Mouse (Mus musculus): ENCODE measurements around the gene Pm20d1. TPM values are rescaled to one million over a fixed set of nuclear protein-coding genes. Genes with fewer than 3 reads are reported as not detected.
A peak's percentile ranks its signal among the peaks of the same experiment; 100 is the strongest.

Gene Pm20d1
- polyA plus RNA-seq, 1 experiment from 2014 or later, result 2.6 TPM

DNA sequence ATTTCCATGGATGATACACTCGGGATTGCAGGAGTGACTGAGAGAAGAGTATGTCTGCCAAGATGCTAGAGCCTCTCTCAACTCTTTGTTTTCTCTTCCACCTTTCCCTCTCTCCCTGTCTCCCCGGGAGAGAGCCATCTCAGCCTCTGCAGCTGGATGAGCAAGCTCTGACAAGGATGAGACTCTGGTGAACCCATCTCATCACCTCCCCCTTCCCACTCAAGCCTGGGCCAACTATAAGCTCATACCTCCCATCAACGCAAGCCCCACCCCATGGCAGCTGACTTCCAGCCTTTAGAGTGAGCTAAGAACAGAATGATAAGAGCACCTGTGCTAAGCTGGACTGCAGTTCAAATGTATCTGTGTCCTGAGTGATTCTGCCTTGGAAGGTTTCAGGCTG, 27.9 kb upstream of the Pm20d1 start:
- ATAC-seq (replicated peaks; ENCODE audit: extremely low read depth, insufficient read depth, low FRiP score), result no peak
- Histone ChIP-seq H3K9ac (ENCODE audit: low read length) (no peak overlapping the region), H3K36me3 (ENCODE audit: control insufficient read depth, insufficient read depth) (no peaks in the 10 kb centered on the region), H3K4me2 (ENCODE audit: low read depth, low read length) (no peak overlapping the region), H3K4me3 (ENCODE audit: low read length) (no peak overlapping the region), H3K27me3 (ENCODE audit: control insufficient read depth, insufficient read depth, low read length) (no peaks in the 10 kb centered on the region), H3K27ac (ENCODE audit: low read length) (no peak overlapping the region), H3K4me1 (ENCODE audit: control insufficient read depth, insufficient read depth, low read length) (peaks cover 17% of the 10 kb centered on the region), H3K9me3 (replicated peaks; ENCODE audit: control insufficient read depth, low read length) (peaks cover 3% of the 10 kb centered on the region; the same call in 1 of the 2 replicates)
- WGBS, result 62% methylated on average over 3 of the region's 3 CpGs

DNA sequence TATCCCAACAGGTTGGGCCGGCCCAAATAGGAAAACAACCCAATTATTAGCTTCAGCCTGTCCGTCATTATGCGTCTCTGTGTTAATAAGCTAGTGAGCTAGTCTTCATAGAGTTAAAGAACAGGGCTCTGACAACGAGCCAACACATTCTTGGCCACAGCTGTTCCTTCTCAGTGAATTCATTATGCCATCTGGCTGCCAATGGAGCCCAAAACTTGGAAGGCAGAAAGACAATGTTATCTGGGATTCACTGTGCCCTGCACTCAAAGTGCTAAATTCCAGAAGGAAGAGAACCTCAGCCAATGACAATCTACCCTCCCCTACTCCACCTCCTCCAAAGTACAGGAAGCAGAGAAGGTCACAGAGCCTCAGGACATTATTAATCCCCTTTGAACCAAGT, 26.5 kb upstream of the Pm20d1 start:
- Histone ChIP-seq H3K27me3 (ENCODE audit: control insufficient read depth, insufficient read depth, low read length) (no peaks in the 10 kb centered on the region), H3K9me3 (replicated peaks; ENCODE audit: control insufficient read depth, low read length) (peaks cover 3% of the 10 kb centered on the region; the same call in 1 of the 2 replicates), H3K4me1 (ENCODE audit: control insufficient read depth, insufficient read depth, low read length) (peaks cover 14% of the 10 kb centered on the region), H3K4me2 (ENCODE audit: low read depth, low read length) (no peak overlapping the region), H3K4me3 (ENCODE audit: low read length) (no peak overlapping the region), H3K36me3 (ENCODE audit: control insufficient read depth, insufficient read depth) (no peaks in the 10 kb centered on the region), H3K27ac (ENCODE audit: low read length) (peak overlapping the region; percentile 47), H3K9ac (ENCODE audit: low read length) (no peak overlapping the region)
- ATAC-seq (replicated peaks; ENCODE audit: extremely low read depth, insufficient read depth, low FRiP score), result peak; percentile 75
- WGBS, result 46% methylated on average over 4 of the region's 4 CpGs

DNA sequence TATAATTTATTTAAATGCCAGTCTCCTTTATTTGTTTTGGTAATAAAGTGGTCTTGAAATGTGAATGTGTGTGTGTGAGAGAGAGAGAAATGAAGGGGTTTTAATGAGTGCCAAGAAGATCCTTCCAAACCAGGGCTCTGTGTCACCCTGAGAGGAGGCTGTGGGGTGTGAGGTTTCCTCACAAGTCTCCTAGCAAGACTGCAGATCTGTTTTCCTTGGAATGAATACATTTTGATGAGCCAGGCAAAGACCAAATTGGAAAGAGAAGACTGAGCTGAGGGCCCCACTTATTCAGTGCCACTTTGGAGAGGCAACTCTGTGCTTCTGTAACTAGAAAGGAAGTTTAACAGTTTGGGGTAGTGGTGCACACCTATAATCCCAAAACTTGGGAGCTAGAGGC, 25.7 kb upstream of the Pm20d1 start:
- Histone ChIP-seq H3K27me3 (ENCODE audit: control insufficient read depth, insufficient read depth, low read length) (no peaks in the 10 kb centered on the region), H3K4me1 (ENCODE audit: control insufficient read depth, insufficient read depth, low read length) (peaks cover 14% of the 10 kb centered on the region), H3K4me2 (ENCODE audit: low read depth, low read length) (no peak overlapping the region), H3K4me3 (ENCODE audit: low read length) (no peak overlapping the region), H3K27ac (ENCODE audit: low read length) (peak overlapping the region; percentile 47; the same call in 1 of the 2 replicates), H3K9ac (ENCODE audit: low read length) (no peak overlapping the region), H3K36me3 (ENCODE audit: control insufficient read depth, insufficient read depth) (no peaks in the 10 kb centered on the region), H3K9me3 (replicated peaks; ENCODE audit: control insufficient read depth, low read length) (peaks cover 3% of the 10 kb centered on the region; the same call in 1 of the 2 replicates)
- ATAC-seq (replicated peaks; ENCODE audit: extremely low read depth, insufficient read depth, low FRiP score), result no peak

DNA sequence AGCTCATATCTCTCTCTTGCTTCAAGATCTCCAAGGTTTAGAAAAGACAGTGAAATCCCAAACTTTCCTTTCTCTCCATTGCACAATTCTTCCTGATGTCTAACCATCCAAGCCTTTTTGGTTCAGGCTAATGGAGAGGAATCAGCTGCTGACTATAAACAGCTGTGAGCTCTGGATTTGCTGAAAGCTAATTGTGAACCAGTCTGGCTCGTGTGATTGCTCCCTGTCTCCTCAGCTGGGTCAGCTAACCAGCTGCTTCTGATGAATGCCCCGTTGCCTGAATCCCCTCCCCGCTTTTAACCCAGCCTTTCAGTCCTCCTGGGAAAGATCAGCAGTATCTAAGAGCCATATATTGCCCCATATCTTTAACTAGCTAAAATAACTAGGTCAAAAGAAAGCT, 2.6 kb upstream of the Pm20d1 start:
- Histone ChIP-seq H3K4me3 (ENCODE audit: low read length) (no peak overlapping the region), H3K27ac (ENCODE audit: low read length) (no peak overlapping the region), H3K36me3 (ENCODE audit: control insufficient read depth, insufficient read depth) (no peaks in the 10 kb centered on the region), H3K4me1 (ENCODE audit: control insufficient read depth, insufficient read depth, low read length) (peaks cover 9% of the 10 kb centered on the region), H3K27me3 (ENCODE audit: control insufficient read depth, insufficient read depth, low read length) (0 out of 2 replicates have a peak, but pooled peaks cover 2% of the 10 kb centered on the region), H3K9ac (ENCODE audit: low read length) (no peak overlapping the region), H3K9me3 (replicated peaks; ENCODE audit: control insufficient read depth, low read length) (no peaks in the 10 kb centered on the region), H3K4me2 (ENCODE audit: low read depth, low read length) (no peak overlapping the region)
- WGBS, result 41% methylated on average over 3 of the region's 3 CpGs
- no peak for ATAC-seq (replicated peaks; ENCODE audit: extremely low read depth, insufficient read depth, low FRiP score)

DNA sequence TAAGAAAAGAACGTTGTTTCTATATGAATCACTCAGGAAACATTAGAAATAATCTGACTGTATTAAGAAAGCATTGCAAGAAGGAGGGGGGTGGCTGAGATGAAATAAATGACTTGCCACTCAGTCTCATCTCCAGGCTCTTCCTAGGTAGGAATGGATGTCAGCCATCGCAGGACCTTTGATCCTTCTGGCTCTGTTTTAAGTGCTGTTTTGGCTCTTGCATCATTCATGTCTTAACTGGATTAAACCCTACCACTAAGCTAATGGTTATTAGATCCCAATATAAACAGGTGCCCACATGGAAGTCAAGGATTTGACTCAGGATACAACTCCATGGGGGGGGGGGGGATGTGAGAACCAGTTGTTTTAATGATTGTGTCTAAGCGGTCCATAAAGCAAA, 2.0 kb upstream of the Pm20d1 start:
- no peak for ATAC-seq (replicated peaks; ENCODE audit: extremely low read depth, insufficient read depth, low FRiP score)
- H3K36me3 ChIP-seq (ENCODE audit: control insufficient read depth, insufficient read depth), result no peaks in the 10 kb centered on the region
- H3K9me3 ChIP-seq (replicated peaks; ENCODE audit: control insufficient read depth, low read length), result no peaks in the 10 kb centered on the region
- no peak overlapping the region for H3K9ac ChIP-seq (ENCODE audit: low read length)
- peaks cover 9% of the 10 kb centered on the region for H3K4me1 ChIP-seq (ENCODE audit: control insufficient read depth, insufficient read depth, low read length)
- no peak overlapping the region for H3K4me2 ChIP-seq (ENCODE audit: low read depth, low read length)
- H3K27me3 ChIP-seq (ENCODE audit: control insufficient read depth, insufficient read depth, low read length), result 0 out of 2 replicates have a peak, but pooled peaks cover 2% of the 10 kb centered on the region
- no peak overlapping the region for H3K4me3 ChIP-seq (ENCODE audit: low read length)
- no peak overlapping the region for H3K27ac ChIP-seq (ENCODE audit: low read length)
- 89% methylated on average over 3 of the region's 3 CpGs for WGBS

DNA sequence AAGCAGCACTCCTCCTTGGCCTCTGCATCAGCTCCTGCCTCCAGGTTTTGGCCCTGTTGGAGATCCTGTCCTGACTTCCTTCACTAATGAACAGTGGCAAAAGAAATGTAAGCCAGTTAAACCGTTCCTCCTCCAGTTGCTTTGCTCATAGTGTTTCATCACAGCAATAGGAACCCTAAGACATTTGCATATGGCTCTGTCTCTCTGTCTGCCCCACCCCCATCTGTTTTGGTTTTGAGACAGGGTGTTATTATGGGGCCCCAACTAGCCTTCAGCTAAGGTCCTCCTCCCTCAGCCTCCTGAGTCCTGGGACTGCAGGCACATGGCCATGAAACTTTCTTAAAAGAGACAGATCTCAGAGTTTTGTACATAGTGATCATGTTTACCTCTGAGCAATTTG, 2.8 kb downstream of the Pm20d1 start:
- ATAC-seq (replicated peaks; ENCODE audit: extremely low read depth, insufficient read depth, low FRiP score), result no peak
- WGBS, result 62% methylated on average over 1 of the region's 1 CpGs

DNA sequence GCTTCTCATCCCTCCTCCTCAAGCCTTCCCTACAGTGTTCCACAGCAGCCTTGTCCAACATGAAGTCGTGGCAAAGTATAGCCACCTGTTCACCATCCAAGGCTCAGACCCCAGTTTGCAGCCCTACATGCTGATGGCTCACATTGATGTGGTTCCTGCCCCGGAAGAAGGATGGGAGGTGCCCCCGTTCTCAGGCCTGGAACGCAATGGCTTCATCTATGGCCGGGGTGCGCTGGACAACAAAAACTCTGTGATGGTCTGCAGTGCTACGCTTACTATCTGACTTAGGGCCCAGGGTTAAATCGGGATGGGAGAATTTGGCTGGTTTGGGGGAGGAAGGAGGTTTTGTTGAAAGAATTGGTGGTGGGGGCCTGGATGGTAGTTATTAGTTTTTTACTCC, 3.9 kb downstream of the Pm20d1 start:
- Histone ChIP-seq H3K9me3 (replicated peaks; ENCODE audit: control insufficient read depth, low read length) (no peaks in the 10 kb centered on the region), H3K4me1 (ENCODE audit: control insufficient read depth, insufficient read depth, low read length) (peaks cover 9% of the 10 kb centered on the region), H3K27ac (ENCODE audit: low read length) (no peak overlapping the region), H3K9ac (ENCODE audit: low read length) (no peak overlapping the region), H3K27me3 (ENCODE audit: control insufficient read depth, insufficient read depth, low read length) (0 out of 2 replicates have a peak, but pooled peaks cover 2% of the 10 kb centered on the region), H3K4me3 (ENCODE audit: low read length) (no peak overlapping the region), H3K4me2 (ENCODE audit: low read depth, low read length) (no peak overlapping the region), H3K36me3 (ENCODE audit: control insufficient read depth, insufficient read depth) (no peaks in the 10 kb centered on the region)
- 92% methylated on average over 8 of the region's 8 CpGs for WGBS
- ATAC-seq (replicated peaks; ENCODE audit: extremely low read depth, insufficient read depth, low FRiP score), result no peak

More for the DNA sequence above, 2.8 kb downstream of the Pm20d1 start:
- H3K27me3 ChIP-seq (ENCODE audit: control insufficient read depth, insufficient read depth, low read length), result 0 out of 2 replicates have a peak, but pooled peaks cover 2% of the 10 kb centered on the region
- H3K27ac ChIP-seq (ENCODE audit: low read length), result no peak overlapping the region
- H3K4me1 ChIP-seq (ENCODE audit: control insufficient read depth, insufficient read depth, low read length), result peaks cover 9% of the 10 kb centered on the region
- no peak overlapping the region for H3K9ac ChIP-seq (ENCODE audit: low read length)
- no peak overlapping the region for H3K4me2 ChIP-seq (ENCODE audit: low read depth, low read length)
- H3K9me3 ChIP-seq (replicated peaks; ENCODE audit: control insufficient read depth, low read length), result no peaks in the 10 kb centered on the region
- no peaks in the 10 kb centered on the region for H3K36me3 ChIP-seq (ENCODE audit: control insufficient read depth, insufficient read depth)
- H3K4me3 ChIP-seq (ENCODE audit: low read length), result no peak overlapping the region

DNA sequence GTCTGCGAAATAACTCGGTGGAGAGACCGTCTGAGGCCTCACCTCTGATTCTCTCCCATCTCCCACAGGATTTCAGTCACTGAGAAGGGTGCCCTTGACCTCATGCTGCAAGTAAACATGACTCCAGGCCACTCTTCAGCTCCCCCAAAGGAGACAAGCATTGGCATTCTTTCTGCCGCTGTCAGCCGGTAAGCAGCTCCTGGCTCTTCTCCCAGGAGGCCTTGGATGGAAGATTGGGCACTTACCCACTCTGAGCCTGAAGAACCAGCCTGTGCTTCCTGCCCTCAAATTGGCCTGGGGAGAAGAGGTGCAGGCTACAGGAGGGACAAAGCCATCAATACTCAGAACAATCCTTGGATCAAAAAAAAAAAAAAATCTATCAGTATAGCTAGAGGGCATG, 5.5 kb downstream of the Pm20d1 start:
- no peak for ATAC-seq (replicated peaks; ENCODE audit: extremely low read depth, insufficient read depth, low FRiP score)
- H3K27ac ChIP-seq (ENCODE audit: low read length), result no peak overlapping the region

DNA sequence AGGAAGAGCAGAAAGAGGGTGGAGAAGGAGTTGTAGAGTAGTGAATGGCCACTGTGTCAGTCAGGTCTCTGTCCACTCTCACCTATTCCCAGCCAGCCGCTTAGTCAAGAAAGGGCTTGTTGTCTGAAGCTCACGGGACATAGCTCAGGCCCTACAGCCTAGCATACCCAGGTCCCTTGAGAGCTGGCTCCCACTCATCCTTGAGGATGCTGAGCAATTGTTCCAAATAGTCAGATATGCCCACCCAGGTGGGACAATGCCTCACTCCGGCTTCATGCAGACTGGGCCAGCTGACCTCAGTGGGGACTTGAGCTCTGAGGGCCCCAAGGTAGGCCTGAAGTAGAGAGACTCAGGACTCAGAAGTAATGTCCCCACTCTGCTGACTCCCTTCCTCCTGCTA, 7.0 kb downstream of the Pm20d1 start:
- H3K9me3 ChIP-seq (replicated peaks; ENCODE audit: control insufficient read depth, low read length), result no peaks in the 10 kb centered on the region
- WGBS, result 91% methylated on average over 3 of the region's 3 CpGs
- no peak for ATAC-seq (replicated peaks; ENCODE audit: extremely low read depth, insufficient read depth, low FRiP score)
- H3K9ac ChIP-seq (ENCODE audit: low read length), result no peak overlapping the region
- no peak overlapping the region for H3K4me3 ChIP-seq (ENCODE audit: low read length)
- H3K27ac ChIP-seq (ENCODE audit: low read length), result no peak overlapping the region
- no peaks in the 10 kb centered on the region for H3K36me3 ChIP-seq (ENCODE audit: control insufficient read depth, insufficient read depth)
- no peaks in the 10 kb centered on the region for H3K4me1 ChIP-seq (ENCODE audit: control insufficient read depth, insufficient read depth, low read length)
- H3K27me3 ChIP-seq (ENCODE audit: control insufficient read depth, insufficient read depth, low read length), result no peaks in the 10 kb centered on the region
- no peak overlapping the region for H3K4me2 ChIP-seq (ENCODE audit: low read depth, low read length)

More for the DNA sequence above, 5.5 kb downstream of the Pm20d1 start:
- Histone ChIP-seq H3K36me3 (ENCODE audit: control insufficient read depth, insufficient read depth) (no peaks in the 10 kb centered on the region), H3K27me3 (ENCODE audit: control insufficient read depth, insufficient read depth, low read length) (0 out of 2 replicates have a peak, but pooled peaks cover 2% of the 10 kb centered on the region), H3K4me2 (ENCODE audit: low read depth, low read length) (no peak overlapping the region), H3K9me3 (replicated peaks; ENCODE audit: control insufficient read depth, low read length) (no peaks in the 10 kb centered on the region), H3K9ac (ENCODE audit: low read length) (no peak overlapping the region), H3K4me1 (ENCODE audit: control insufficient read depth, insufficient read depth, low read length) (peaks cover 2% of the 10 kb centered on the region; the same call in 1 of the 2 replicates), H3K4me3 (ENCODE audit: low read length) (no peak overlapping the region)
- WGBS, result 73% methylated on average over 5 of the region's 5 CpGs

Measured in heart, embryonic 16.5 days (tissue).